8 mouse cellular contexts compared by ENCODE assay signal in the genomic region with DNA sequence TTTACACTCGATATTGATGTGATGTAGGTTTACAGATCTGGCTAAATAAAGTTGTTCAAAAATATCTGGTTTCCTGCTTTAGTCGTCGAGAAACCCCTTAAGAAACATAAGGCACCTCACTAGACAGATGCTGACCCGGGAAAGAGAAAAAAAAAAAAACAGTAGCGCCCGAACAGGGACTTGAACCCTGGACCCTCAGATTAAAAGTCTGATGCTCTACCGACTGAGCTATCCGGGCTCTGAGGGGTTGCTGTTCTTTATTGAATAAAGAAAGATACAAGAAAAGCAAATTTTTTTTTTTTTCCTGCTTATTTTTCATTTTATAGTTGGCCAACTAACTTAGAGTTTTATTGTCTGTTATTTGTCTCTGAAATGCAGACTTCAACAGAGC. TPM values are rescaled to one million over a fixed set of nuclear protein-coding genes. Genes with fewer than 3 reads are reported as not detected.
A peak's percentile ranks its signal among the peaks of the same experiment; 100 is the strongest.
DNase-seq lines count a peak whose midpoint lies in the region; ATAC-seq and TF ChIP-seq lines count a peak whose summit lies in the region.

No protein-coding gene starts in this region.

- intact Hi-C loops in left cerebral cortex, postnatal 36 days (cut with DNase I): loop anchor here (5.0 to 10.0 kb wide), 3 partner anchors 89 to 857 kb away; a partner anchor contains a TSS

- no peak for TF ChIP-seq CTCF in kidney, adult 2 months (conservative IDR thresholded peaks at IDR 0.05; ENCODE audit: insufficient read depth, insufficient read length, low read depth, low read length)

- no peak overlapping the region for H3K27ac ChIP-seq in kidney, adult 2 months (ENCODE audit: insufficient read depth, low read depth, low read length)
- peak overlapping the region; percentile 22; the same call in 1 of the 2 replicates for H3K27ac ChIP-seq in heart, embryonic 15.5 days
- H3K27ac ChIP-seq in limb, embryonic 12.5 days: no peak overlapping the region
- H3K27ac ChIP-seq in midbrain, embryonic 13.5 days: no peak overlapping the region

- DNase-seq in kidney, adult 2 months: peak; percentile 55
- DNase-seq in kidney, postnatal 25 days: no peak
- peak; percentile 34 to 48 for DNase-seq in cerebellum, postnatal 10 days
- DNase-seq in ovary, postnatal 36 days (ENCODE audit: low spot score): no peak
- DNase-seq in left cerebral cortex, postnatal 36 days (ENCODE audit: low spot score in 2 of 2): no peak

- no peaks in the 10 kb centered on the region for H3K27me3 ChIP-seq in kidney, adult 2 months (replicated peaks; ENCODE audit: control insufficient read depth, insufficient read depth, low read length)
- H3K27me3 ChIP-seq in heart, embryonic 15.5 days: no peaks in the 10 kb centered on the region
- peaks cover 5% of the 10 kb centered on the region; the same call in 1 of the 2 replicates for H3K27me3 ChIP-seq in limb, embryonic 12.5 days
- H3K27me3 ChIP-seq in midbrain, embryonic 13.5 days: 0 out of 2 replicates have a peak, but pooled peaks cover 7% of the 10 kb centered on the region

- no peak for ATAC-seq in heart, embryonic 15.5 days (replicated peaks; ENCODE audit: insufficient number of reproducible peaks, insufficient read depth, low FRiP score, low read depth)
- ATAC-seq in limb, embryonic 12.5 days (ENCODE audit: insufficient number of reproducible peaks, insufficient read depth, low FRiP score, low TSS enrichment, low read depth): no peak
- ATAC-seq in midbrain, embryonic 13.5 days: no peak

- WGBS in kidney, adult 2 months: under 1% methylated on average over 8 of the region's 8 CpGs
- WGBS in heart, embryonic 15.5 days: 1% methylated on average over 8 of the region's 8 CpGs
- 1% methylated on average over 8 of the region's 8 CpGs for WGBS in limb, embryonic 12.5 days
- WGBS in midbrain, embryonic 13.5 days: under 1% methylated on average over 8 of the region's 8 CpGs

- H3K9ac ChIP-seq in heart, embryonic 15.5 days: peak overlapping the region; percentile 45; the same call in 1 of the 2 replicates
- no peak overlapping the region for H3K9ac ChIP-seq in limb, embryonic 12.5 days (replicated peaks)
- H3K9ac ChIP-seq in midbrain, embryonic 13.5 days (replicated peaks): peak overlapping the region; percentile 58; the same call in 1 of the 2 replicates

- H3K4me1 ChIP-seq in kidney, adult 2 months (ENCODE audit: control insufficient read depth, insufficient read depth, low read length): peaks cover 3% of the 10 kb centered on the region; the same call in 1 of the 2 replicates
- H3K4me1 ChIP-seq in heart, embryonic 15.5 days (replicated peaks): peaks cover 17% of the 10 kb centered on the region
- peaks cover 6% of the 10 kb centered on the region for H3K4me1 ChIP-seq in limb, embryonic 12.5 days (replicated peaks)
- peaks cover 16% of the 10 kb centered on the region for H3K4me1 ChIP-seq in midbrain, embryonic 13.5 days (replicated peaks)

- H3K9me3 ChIP-seq in heart, embryonic 15.5 days (replicated peaks): no peaks in the 10 kb centered on the region
- no peaks in the 10 kb centered on the region for H3K9me3 ChIP-seq in limb, embryonic 12.5 days
- H3K9me3 ChIP-seq in midbrain, embryonic 13.5 days: no peaks in the 10 kb centered on the region

- H3K36me3 ChIP-seq in kidney, adult 2 months (ENCODE audit: control insufficient read depth, insufficient read depth, low read length): no peaks in the 10 kb centered on the region
- no peaks in the 10 kb centered on the region for H3K36me3 ChIP-seq in heart, embryonic 15.5 days
- no peaks in the 10 kb centered on the region for H3K36me3 ChIP-seq in limb, embryonic 12.5 days
- no peaks in the 10 kb centered on the region for H3K36me3 ChIP-seq in midbrain, embryonic 13.5 days

- peak overlapping the region; percentile 75 for H3K4me2 ChIP-seq in heart, embryonic 15.5 days
- H3K4me2 ChIP-seq in limb, embryonic 12.5 days: peak overlapping the region; percentile 87
- peak overlapping the region; percentile 91 for H3K4me2 ChIP-seq in midbrain, embryonic 13.5 days (replicated peaks)

- H3K4me3 ChIP-seq in kidney, adult 2 months (ENCODE audit: insufficient read depth, low read depth, low read length): no peak overlapping the region; the same call in 1 of the 2 replicates
- peak overlapping the region; percentile 57 for H3K4me3 ChIP-seq in heart, embryonic 15.5 days
- H3K4me3 ChIP-seq in limb, embryonic 12.5 days (replicated peaks): peak overlapping the region; percentile 54
- peak overlapping the region; percentile 61 for H3K4me3 ChIP-seq in midbrain, embryonic 13.5 days (replicated peaks)

- no peak for TF ChIP-seq POLR2A in kidney, adult 2 months (IDR thresholded peaks at IDR 0.05; ENCODE audit: low read depth, low read length)

RNA-seq across cellular contexts. Expression of a gene that starts 11.3 kb away (rescaled TPM):
- polyA plus RNA-seq in kidney, adult 2 months (2012; rRNA removed): 29.9 and 30.2 TPM in 2 replicates
- polyA plus RNA-seq in heart, embryonic 15.5 days (2015; fragmentation: Nextera tagmentation; extraction: Ambion mirVana): 61.4 and 84.7 TPM in 2 replicates
- 180 TPM in 2 replicates for polyA plus RNA-seq in limb, embryonic 12.5 days (2016; fragmentation: Nextera tagmentation; extraction: Ambion mirVana)
- 87.2 and 95.5 TPM in 2 replicates for polyA plus RNA-seq in midbrain, embryonic 13.5 days (2015; fragmentation: Nextera tagmentation; extraction: Ambion mirVana)
- total RNA-seq in left cerebral cortex, postnatal 36 days (2021): 10 to 100 TPM; 34.0 TPM

RNA-seq across cellular contexts. Expression of a gene that starts 22.2 kb away (rescaled TPM):
- not detected in 2 replicates for polyA plus RNA-seq in kidney, adult 2 months (2012; rRNA removed)
- polyA plus RNA-seq in heart, embryonic 15.5 days (2015; fragmentation: Nextera tagmentation; extraction: Ambion mirVana): not detected in 2 replicates
- polyA plus RNA-seq in limb, embryonic 12.5 days (2016; fragmentation: Nextera tagmentation; extraction: Ambion mirVana): not detected in 2 replicates
- not detected in 2 replicates for polyA plus RNA-seq in midbrain, embryonic 13.5 days (2015; fragmentation: Nextera tagmentation; extraction: Ambion mirVana)
- total RNA-seq in left cerebral cortex, postnatal 36 days (2021): not detected

RNA-seq across cellular contexts. Expression of a gene that starts 38.5 kb away (rescaled TPM):
- not detected in 2 replicates for polyA plus RNA-seq in kidney, adult 2 months (2012; rRNA removed)
- not detected in 2 replicates for polyA plus RNA-seq in heart, embryonic 15.5 days (2015; fragmentation: Nextera tagmentation; extraction: Ambion mirVana)
- polyA plus RNA-seq in limb, embryonic 12.5 days (2016; fragmentation: Nextera tagmentation; extraction: Ambion mirVana): not detected in 2 replicates
- not detected in 2 replicates for polyA plus RNA-seq in midbrain, embryonic 13.5 days (2015; fragmentation: Nextera tagmentation; extraction: Ambion mirVana)
- total RNA-seq in left cerebral cortex, postnatal 36 days (2021): not detected

RNA-seq across cellular contexts. Expression of a gene that starts 56.6 kb away (rescaled TPM):
- polyA plus RNA-seq in kidney, adult 2 months (2012; rRNA removed): not detected in 2 replicates
- polyA plus RNA-seq in heart, embryonic 15.5 days (2015; fragmentation: Nextera tagmentation; extraction: Ambion mirVana): 0.04 TPM in 1 of 2 replicates, not detected in the other
- polyA plus RNA-seq in limb, embryonic 12.5 days (2016; fragmentation: Nextera tagmentation; extraction: Ambion mirVana): not detected in 2 replicates
- polyA plus RNA-seq in midbrain, embryonic 13.5 days (2015; fragmentation: Nextera tagmentation; extraction: Ambion mirVana): 0.05 TPM in 1 of 2 replicates, not detected in the other
- not detected for total RNA-seq in left cerebral cortex, postnatal 36 days (2021)

Comparison
In these comparisons a context has a peak if more than half of its experiments do, and no peak if none do; other contexts are left out.
1. DNase-seq: peak in kidney, adult 2 months (single experiment) and cerebellum, postnatal 10 days (2 of 2); none in kidney, postnatal 25 days (0 of 2), ovary, postnatal 36 days (single experiment) and left cerebral cortex, postnatal 36 days (0 of 2).
2. Peak in every context shown above with its lines, with median percentiles within 50 percentile points of each other: H3K4me2 ChIP-seq.